Mouse (Mus musculus) midbrain, embryonic 11.5 days (tissue): ENCODE measurements at regions not wholly inside any gene's neighbourhood (a gene's known extent, or its start where the extent isn't known, plus 50 kb on each side); places are given as distances from the start of the nearest gene placed in this dataset.

ENCODE experiments used
- ATAC-seq: fragments of 200-750 bp; cut with Nextera tagmentation; 2 replicates; pipeline ENCODE4 v1.8.0; 2017; ENCODE audit warnings: moderate TSS enrichment, moderate library complexity; ENCODE audit not compliant: low FRiP score
- DNase-seq: peaks from one replicate; pipeline ENCODE4 v3.0.0; 2015; ENCODE audit warnings: low spot score; ENCODE audit errors: missing footprints
- H3K27ac ChIP-seq: fragments of 300-500 bp; sonication (generic); 2 replicates; pipeline ENCODE4 v1.5.1; 2014; ENCODE audit warnings: low read depth, low read length
- H3K27me3 ChIP-seq: fragments of 300-500 bp; sonication (generic); 2 replicates; pipeline ENCODE4 v1.6.1; 2014; ENCODE audit warnings: mild to moderate bottlenecking, low read length, moderate library complexity, mixed read lengths; ENCODE audit not compliant: control insufficient read depth, insufficient read depth
- H3K36me3 ChIP-seq: fragments of 300-500 bp; sonication (generic); 2 replicates; pipeline ENCODE4 v1.6.1; 2014; ENCODE audit warnings: mild to moderate bottlenecking, low read length, moderate library complexity, mixed read lengths; ENCODE audit not compliant: control insufficient read depth, insufficient read depth
- H3K4me1 ChIP-seq: fragments of 300-500 bp; sonication (generic); 2 replicates; pipeline ENCODE4 v1.6.1; 2014; ENCODE audit warnings: low read length; ENCODE audit not compliant: control insufficient read depth, insufficient read depth
- H3K4me2 ChIP-seq: fragments of 300-500 bp; sonication (generic); 2 replicates; pipeline ENCODE4 v1.6.1; 2014; ENCODE audit warnings: mild to moderate bottlenecking, moderate library complexity
- H3K4me3 ChIP-seq: fragments of 300-500 bp; sonication (generic); 2 replicates; pipeline ENCODE4 v1.5.1; 2014; ENCODE audit warnings: low read depth, low read length
- H3K9ac ChIP-seq: fragments of 300-500 bp; sonication (generic); 2 replicates; pipeline ENCODE4 v1.6.1; 2014; ENCODE audit warnings: low read length
- H3K9me3 ChIP-seq: fragments of 300-500 bp; sonication (generic); 2 replicates; pipeline ENCODE4 v1.6.1; 2016; ENCODE audit warnings: low read length; ENCODE audit not compliant: control insufficient read depth
- WGBS: fragments of 180-500 bp; shearing (Covaris S2); extraction: QIAGEN DNeasy Blood & Tissue Kit; methylation state at CpG from one replicate; pipeline ENCODE4 v1.1.7; 2014; 5-methylcytosine and 5-hydroxymethylcytosine counted together

DNA sequence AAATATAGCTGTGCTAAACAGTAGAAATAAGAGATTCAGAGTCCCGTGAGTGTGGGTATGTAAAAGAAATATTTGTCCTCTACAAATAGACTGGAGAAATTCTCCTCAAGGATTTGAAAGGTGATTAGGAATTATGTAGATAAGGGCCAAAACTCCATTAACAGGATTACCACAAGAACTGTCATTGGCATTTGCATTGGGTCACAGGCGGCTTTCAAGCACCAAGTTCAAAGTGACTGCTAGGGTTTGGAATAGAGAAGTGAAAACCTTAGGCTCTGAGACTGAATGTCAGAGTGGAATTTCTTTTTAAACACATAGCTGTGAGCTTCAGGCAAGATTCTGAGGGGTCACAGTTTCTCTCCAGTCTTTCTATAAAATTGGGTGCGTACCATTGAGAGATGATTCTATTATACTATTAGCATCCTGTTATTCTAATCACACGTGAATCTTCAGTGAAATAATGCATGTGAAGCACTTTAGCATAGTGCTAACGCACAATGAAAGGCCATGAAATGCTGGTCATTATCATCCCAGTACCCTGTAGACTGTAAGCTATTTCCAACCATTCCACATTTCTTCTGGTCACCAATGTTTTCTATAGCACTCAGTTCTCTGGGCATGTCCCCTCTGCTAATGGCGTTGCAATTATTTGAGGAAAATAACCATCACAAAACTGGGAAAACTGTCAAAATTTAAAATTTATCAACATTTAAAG, 308.7 kb upstream of the C9orf72 start:
- Histone ChIP-seq H3K27me3 (no peaks in the 10 kb centered on the region), H3K9ac (no peak overlapping the region), H3K4me3 (no peak overlapping the region), H3K9me3 (no peaks in the 10 kb centered on the region), H3K27ac (peak overlapping the region; percentile 40), H3K4me2 (no peak overlapping the region), H3K4me1 (peaks cover 10% of the 10 kb centered on the region), H3K36me3 (no peaks in the 10 kb centered on the region)
- 25% methylated on average over 6 of the region's 6 CpGs for WGBS
- DNase-seq (peak; percentile 85), ATAC-seq (peak; percentile 92)

DNA sequence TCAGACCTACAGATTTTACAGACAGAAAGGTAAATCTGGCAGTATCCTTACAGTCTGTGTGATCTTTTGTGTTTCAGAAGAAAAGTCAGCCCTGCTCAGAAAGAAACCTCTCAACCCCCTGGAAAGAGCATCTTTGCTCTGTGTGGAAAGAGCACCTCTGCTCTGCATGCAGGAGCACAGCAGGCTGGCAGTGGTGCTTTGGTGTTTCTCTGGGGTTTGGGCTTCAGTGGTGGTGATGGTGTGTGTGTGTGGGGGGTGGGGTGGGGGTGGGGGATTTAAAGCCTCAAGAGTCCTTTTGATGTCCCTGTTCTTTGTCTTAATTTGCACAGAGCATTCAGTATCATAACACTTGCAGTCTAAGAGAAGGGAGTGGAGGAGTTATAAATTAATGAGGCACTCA, 308.2 kb upstream of the C9orf72 start:
- no peaks in the 10 kb centered on the region for H3K27me3 ChIP-seq
- no peak overlapping the region for H3K4me2 ChIP-seq
- no peaks in the 10 kb centered on the region for H3K36me3 ChIP-seq
- peaks cover 10% of the 10 kb centered on the region for H3K4me1 ChIP-seq
- DNase-seq (peak; percentile 84), ATAC-seq (peak; percentile 93)
- H3K9me3 ChIP-seq: no peaks in the 10 kb centered on the region
- H3K9ac ChIP-seq: no peak overlapping the region
- no peak overlapping the region for H3K4me3 ChIP-seq
- H3K27ac ChIP-seq: no peak overlapping the region; the same call in none of the 2 replicates
